Mouse (Mus musculus): Measurements from ENCODE around the gene Tmcc3.

Tmcc3 gene

GRCm38 (mm10) chr10:94332358-94333137 is 20.8 kb downstream of the Tmcc3 start:
- DNase-seq (ENCODE audit: low spot score) = no peak

GRCm38 (mm10) chr10:94333328-94333727 is 21.6 kb downstream of the Tmcc3 start:
- no peak for DNase-seq (ENCODE audit: low spot score)

- DNase-seq (ENCODE audit: low spot score) = no peak
Measured at GRCm38 (mm10) chr10:94335047-94335446, 23.3 kb downstream of the Tmcc3 start.

- DNase-seq (ENCODE audit: low spot score) = no peak
Measured at GRCm38 (mm10) chr10:94336071-94336470, 24.3 kb downstream of the Tmcc3 start.

GRCm38 (mm10) chr10:94341501-94341900 is 29.8 kb downstream of the Tmcc3 start:
- DNase-seq (ENCODE audit: low spot score) = no peak

- no peak for DNase-seq (ENCODE audit: low spot score)
Measured at GRCm38 (mm10) chr10:94342256-94342655, 30.5 kb downstream of the Tmcc3 start.

GRCm38 (mm10) chr10:94343581-94343980 is 31.8 kb downstream of the Tmcc3 start:
- DNase-seq (ENCODE audit: low spot score) = no peak

- peak; percentile 36 for DNase-seq (ENCODE audit: low spot score)
Measured at GRCm38 (mm10) chr10:94344631-94345417, 33.1 kb downstream of the Tmcc3 start.

GRCm38 (mm10) chr10:94345509-94346252 is 33.9 kb downstream of the Tmcc3 start:
- DNase-seq (ENCODE audit: low spot score) = no peak

- DNase-seq (ENCODE audit: low spot score) = no peak
Measured at GRCm38 (mm10) chr10:94346596-94346995, 34.8 kb downstream of the Tmcc3 start.

GRCm38 (mm10) chr10:94347296-94347695 is 35.5 kb downstream of the Tmcc3 start:
- DNase-seq (ENCODE audit: low spot score) = no peak

- no peak for DNase-seq (ENCODE audit: low spot score)
Measured at GRCm38 (mm10) chr10:94347959-94348358, 36.2 kb downstream of the Tmcc3 start.

GRCm38 (mm10) chr10:94350207-94350606 is 38.5 kb downstream of the Tmcc3 start:
- no peak for DNase-seq (ENCODE audit: low spot score)

GRCm38 (mm10) chr10:94350896-94351661 is 39.3 kb downstream of the Tmcc3 start:
- DNase-seq (ENCODE audit: low spot score) = no peak

- no peak for DNase-seq (ENCODE audit: low spot score)
Measured at GRCm38 (mm10) chr10:94352172-94352876, 40.6 kb downstream of the Tmcc3 start.

- no peak for DNase-seq (ENCODE audit: low spot score)
Measured at GRCm38 (mm10) chr10:94352877-94353853, 41.4 kb downstream of the Tmcc3 start.

GRCm38 (mm10) chr10:94354005-94354404 is 42.3 kb downstream of the Tmcc3 start:
- no peak for DNase-seq (ENCODE audit: low spot score)

GRCm38 (mm10) chr10:94354427-94354826 is 42.7 kb downstream of the Tmcc3 start:
- no peak for DNase-seq (ENCODE audit: low spot score)

- DNase-seq (ENCODE audit: low spot score) = no peak
Measured at GRCm38 (mm10) chr10:94356504-94357169, 44.9 kb downstream of the Tmcc3 start.

Data from yolk sac, embryonic 10.5 days (tissue).